Mouse (Mus musculus): Measurements from ENCODE around the gene Fndc9.

The Fndc9 gene

DNA sequence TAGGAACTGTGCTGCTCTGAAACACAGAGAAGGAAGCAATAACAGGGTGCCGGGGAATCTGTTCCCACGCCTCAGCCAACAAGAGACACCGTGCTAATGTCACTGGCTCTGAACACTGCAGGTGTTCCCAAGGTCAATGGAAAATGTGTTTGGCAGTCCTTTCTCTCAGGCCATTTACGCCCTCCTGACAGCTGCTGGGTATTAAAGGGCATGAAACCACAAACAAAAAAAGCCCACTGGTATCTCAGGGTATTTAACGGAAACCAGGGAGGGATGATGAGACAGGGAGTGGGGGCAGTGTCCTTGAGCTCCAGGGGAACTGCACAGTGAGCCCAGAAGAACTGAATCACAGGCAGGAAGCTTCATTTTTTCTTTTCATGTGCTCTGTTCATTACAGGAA, 42.8 kb downstream of the Fndc9 start:
- DNase-seq, result no peak

DNA sequence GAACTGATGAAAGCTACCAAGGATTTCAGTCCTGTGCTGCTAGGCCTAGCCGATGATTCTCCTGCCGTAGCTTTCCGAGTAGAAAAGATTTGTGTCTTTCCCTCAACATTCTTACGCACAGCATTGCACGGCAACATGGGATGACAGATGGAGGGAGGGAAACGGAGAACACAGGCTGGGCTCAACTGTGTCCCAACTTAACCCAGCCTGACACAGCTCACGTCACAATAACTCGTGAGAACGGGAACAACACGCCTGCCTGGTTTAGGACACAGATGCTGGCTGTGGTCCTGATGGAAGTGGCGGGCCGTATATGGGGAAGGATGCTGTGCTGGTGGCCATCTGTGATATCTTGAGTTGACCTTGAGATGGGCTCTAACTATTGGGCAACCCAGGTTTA, 43.4 kb downstream of the Fndc9 start:
- no peak for DNase-seq

DNA sequence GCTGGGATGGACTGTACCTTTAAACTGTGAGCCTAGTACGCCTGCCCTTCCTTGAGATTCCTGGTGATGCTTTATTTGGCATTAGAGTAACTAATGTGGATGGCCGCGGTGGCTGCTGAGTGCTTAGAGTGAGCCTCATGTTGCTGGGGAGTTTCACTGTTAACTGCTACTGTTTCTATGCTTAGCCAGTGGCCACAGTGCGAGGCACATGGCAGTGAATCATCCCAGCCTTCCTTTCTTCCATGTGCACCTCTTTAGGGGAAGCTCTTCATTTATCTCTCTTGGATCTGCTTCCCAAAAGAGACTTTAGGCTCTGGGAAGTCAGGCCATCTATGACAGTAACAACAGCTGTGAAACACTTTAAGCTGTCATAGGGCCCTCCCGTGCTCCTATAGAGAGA, 47.3 kb downstream of the Fndc9 start:
- no peak for DNase-seq

DNA sequence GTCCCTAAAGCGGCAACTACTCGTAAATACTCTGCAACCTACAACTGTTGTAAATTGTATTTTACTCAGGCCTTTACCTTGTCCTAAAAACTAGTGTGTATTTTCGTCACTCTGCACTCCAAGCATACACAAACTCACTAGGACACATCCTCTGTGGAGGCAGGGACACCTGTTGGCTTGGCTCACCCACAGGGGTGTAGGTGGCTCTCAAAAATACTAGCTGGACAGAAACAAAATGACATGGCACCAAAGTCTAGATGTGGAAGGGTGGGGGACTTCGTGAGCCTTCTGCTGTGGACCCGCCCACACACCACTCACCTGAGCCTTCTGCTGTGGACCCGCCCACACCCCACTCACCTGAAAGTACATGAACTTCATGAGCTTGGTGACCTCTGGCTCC, 48.5 kb downstream of the Fndc9 start:
- DNase-seq, result no peak

DNA sequence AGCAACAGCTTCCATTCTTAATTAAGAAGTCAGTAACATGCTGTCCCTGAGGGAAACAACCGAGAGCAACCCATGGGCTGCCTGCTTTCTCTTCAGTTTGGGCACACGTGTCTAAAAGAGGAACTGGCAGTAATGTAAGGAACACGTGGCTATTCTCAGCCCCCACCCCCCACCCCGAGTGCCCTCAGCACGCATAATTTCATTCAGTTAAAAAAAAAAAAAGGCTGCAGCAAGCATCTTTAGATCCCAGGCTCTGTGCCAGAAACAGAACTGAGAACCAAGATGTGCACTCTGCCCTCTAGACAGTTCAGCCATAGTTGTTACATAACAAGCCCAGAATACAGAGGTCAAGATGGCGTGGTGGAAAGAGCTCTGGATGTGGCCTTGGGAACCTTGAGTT, 51.5 kb downstream of the Fndc9 start:
- no peak for DNase-seq

DNA sequence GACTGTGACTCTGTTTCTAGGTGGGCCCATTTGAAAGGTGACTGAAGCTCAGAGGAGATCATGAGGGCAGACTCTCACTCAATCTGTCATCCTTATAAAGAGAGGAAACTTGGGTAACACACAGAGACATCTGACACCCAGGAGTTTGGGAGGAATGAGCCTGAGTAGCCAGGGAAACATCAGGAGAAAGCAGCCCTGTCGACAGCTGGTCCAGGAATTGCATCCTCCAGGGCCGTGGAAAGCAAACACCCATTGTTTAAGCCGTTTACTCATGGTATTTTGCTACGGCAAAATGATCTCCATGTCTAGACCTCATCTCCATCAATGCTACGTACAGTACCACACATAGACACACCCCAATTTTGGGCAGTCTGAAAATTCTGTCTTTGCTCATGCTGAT, 52.8 kb downstream of the Fndc9 start:
- no peak for DNase-seq

DNA sequence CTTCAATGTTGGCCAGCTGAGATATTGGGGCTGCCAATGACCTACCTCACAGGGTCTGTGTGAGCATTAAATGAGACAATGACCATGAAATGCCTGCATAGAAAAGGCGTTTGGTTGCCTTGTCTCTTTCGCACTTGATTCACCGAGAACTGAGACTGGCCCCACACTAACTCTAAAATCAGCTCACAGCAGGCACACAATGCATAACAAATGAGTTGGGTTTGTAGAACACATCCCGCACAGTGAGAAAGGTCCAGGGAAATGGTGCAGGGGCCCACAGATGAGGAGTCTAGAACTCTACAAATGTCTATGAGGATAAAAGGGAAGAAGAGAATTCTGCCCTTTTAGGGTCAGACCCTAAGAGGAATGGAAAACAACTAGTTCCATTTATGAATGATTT, 53.7 kb downstream of the Fndc9 start:
- DNase-seq, result no peak
